Mouse (Mus musculus): ENCODE results near the gene Gsdme.

- TF ChIP-seq CTCF (IDR thresholded peaks at IDR 0.05; ENCODE audit: low read depth, low read length) (no peak), POLR2AphosphoS5 (IDR thresholded peaks at IDR 0.05; ENCODE audit: insufficient replicate concordance, low read depth, low read length) (no peak), GATA1 (IDR thresholded peaks at IDR 0.05; ENCODE audit: borderline replicate concordance, low read length) (no peak)
Observed at GRCm38 (mm10) chr6:50205093-50205492, 58.6 kb downstream of the Gsdme start.
